Mouse (Mus musculus) brain, embryonic 14.5 days (tissue): Measurements from ENCODE around the gene Hnrnpm.

Source experiments
- CTCF ChIP-seq: fragments of 200-500 bp; IDR thresholded peaks from 2 replicates; pipeline ENCODE4 v1.5.1; 2012; ENCODE audit warnings: inconsistent platforms, mild to moderate bottlenecking, moderate library complexity, borderline replicate concordance; ENCODE audit not compliant: insufficient read depth, insufficient read length; ENCODE audit errors: extremely low read depth
- POLR2A ChIP-seq: fragments of 200-500 bp; IDR thresholded peaks from 2 replicates; pipeline ENCODE4 v1.6.1; 2012; ENCODE audit warnings: mild to moderate bottlenecking, inconsistent platforms, borderline replicate concordance; ENCODE audit not compliant: poor library complexity, insufficient read depth, insufficient read length, severe bottlenecking; ENCODE audit errors: extremely low read depth

GRCm38 (mm10) chr17:33686760-33687159, at the start of gene Hnrnpm:
- TF ChIP-seq CTCF: no peak
- no peak for TF ChIP-seq POLR2A
